Mouse (Mus musculus) Muller cell, postnatal 12 days (primary cell): ENCODE measurements at regions not wholly inside any gene's neighbourhood (a gene's known extent, or its start where the extent isn't known, plus 50 kb on each side); places are given as distances from the start of the nearest gene placed in this dataset.
"Not testable (repeated sequence)": the region's sequence is repeated elsewhere in the genome, so short reads cannot be mapped to it uniquely, and the experiment has no call there.

Experiments
- DNase-seq: peaks from one replicate; pipeline ENCODE4 v3.0.0-alpha.2; 2015; ENCODE audit errors: inconsistent ontology term

DNA sequence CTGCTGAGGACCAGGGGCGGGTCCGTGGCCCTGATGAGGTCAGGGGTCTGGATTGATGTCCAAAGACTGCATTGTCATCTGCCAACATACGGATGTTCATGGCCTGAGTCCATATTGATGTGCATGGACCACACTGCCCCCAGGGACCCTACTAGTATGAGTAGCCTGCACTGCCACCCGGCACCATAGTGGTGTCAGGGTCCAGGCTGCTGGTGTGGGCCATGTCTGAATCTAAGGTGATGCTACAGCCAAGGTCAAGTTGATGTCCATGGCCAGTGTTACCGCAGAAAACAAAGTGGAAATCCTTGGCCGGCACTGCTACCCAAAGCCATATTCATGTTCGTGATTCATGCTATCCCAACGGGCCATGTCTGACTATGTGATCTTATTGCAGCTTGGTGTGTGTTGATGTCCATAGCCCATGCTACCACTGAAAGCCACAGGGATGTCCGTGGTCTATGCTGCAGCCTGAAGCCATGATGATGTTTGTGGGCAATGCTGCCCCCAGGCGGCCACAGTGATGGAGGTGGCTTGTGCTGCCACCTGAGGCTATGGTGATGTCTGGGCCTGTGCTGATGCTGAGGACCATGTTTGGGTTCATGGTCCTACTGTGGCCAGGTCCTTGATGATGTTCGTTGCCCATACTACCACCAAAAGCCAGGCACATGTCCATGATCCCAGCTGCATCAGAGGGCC is 130.5 kb downstream of the Iqub start:
- no peak for DNase-seq

DNA sequence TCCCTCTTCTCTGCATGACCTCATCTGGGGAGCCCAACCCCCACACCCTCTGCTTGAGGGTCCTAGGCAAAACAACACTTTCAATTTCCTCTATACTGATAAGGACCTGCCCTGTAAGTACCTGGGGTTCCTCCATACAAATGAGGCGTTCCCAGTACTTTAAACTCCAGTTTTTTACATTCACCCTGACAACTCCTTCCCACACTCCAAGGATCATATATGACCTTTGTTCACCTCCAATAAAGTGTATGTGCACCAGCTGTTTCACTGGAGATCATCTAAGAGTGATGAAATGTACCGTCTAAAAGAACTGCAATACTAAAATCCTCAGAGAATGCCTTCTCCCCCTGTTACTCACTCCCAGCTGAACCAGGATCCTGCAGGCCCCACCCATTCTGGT is 135.0 kb downstream of the Iqub start:
- DNase-seq: no peak

DNA sequence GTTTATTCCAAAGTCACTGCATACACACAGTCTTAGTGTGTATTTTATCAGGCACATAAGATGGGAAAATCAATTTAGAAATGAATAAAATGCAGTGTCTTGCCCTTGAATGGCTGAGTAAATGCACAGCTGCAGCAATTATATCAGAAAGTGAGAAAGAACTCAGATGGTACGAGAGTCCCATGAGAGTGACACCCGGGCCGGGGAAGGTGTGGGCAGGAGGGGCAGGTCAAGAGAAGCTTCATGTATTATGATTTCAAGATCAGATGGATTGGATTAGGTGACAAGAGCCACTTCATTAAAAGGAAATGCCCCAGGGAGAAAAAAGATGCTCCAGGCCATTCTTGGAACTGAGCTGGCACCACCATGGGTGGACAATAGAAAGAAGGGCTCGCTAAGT is 138.1 kb downstream of the Iqub start:
- DNase-seq: no peak

DNA sequence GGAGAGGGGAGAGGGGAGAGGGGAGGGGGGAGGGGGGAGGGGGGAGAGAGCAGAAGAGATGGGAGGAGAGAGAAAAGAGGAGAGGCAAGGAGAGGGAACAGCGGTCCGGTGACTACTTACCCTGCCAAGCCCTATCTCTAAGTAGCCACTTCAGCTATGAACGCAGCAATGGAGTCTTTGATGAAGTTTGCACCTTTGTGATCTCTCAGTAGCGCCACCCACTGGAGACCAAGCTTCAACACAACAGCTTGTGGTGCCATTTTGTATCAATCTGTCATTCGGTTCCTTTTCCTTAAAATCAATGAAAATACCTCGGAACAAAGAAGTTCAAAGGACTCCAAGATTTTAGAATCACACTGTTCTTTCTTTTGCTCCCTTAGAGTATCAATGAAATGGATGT is 141.7 kb downstream of the Iqub start:
- DNase-seq: no peak

DNA sequence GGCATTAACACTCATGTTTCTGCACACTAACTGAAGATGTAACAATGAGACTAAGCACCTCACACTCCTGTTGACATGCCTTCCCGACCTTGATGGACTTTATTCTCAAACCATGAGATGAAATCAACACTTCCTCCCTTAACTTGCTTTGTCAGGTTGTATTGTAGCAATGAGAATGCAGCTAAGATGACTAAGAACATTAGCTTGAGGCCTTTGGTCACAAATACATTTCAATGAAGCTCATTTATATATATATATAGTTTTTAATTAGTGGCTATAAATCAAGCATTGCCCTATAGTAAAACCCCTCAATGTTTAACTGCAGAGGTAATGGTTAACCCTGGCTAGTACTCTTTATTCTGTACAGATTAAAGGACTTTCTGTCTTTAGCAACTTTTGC is 143.2 kb downstream of the Iqub start:
- no peak for DNase-seq

DNA sequence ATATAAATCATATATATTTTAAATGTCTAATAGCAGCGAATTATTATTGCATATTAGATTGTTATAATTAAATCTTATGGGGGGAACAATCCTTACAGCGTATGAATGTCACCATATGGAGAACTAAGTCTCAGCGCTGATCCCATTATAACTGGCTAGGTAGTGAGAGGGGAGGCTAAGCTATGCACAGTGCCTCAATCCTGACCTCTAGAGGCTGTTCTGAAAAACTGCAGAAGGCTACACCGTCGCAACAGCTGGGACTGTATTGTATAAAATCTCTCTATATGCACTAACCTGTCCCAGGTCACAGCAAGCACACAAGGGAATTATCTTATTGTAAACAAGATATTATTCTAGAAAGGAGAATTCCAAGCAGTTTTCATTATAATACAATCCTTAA is 164.0 kb downstream of the Iqub start:
- peak; percentile 37 for DNase-seq

DNA sequence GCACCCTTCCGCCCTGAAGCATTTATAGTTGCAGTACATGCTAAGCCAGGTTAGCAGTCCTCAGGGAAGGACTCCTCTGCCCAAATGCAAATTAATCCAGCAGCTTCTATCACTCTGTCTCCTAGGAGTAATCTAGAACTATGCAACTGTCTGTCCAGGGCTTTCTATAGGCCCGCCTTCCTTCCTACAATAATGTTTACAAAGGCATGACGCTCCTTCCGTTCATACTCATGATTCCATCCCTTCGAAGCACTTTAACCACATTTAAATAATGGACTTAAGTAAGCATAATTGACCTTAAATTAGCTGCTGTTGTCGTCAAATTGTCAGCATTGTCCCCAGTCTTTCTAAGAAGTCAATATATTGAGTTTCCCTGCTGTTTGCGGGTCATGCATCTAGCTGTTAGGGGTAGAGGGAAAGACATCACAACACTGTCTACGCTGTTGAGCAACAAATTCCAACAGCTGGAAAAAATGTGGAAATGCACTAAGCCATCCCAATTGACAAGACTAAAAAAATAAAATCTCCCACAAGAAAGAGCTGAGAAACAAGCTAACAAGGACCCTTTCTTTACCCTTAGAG is 166.3 kb downstream of the Iqub start:
- no peak for DNase-seq

DNA sequence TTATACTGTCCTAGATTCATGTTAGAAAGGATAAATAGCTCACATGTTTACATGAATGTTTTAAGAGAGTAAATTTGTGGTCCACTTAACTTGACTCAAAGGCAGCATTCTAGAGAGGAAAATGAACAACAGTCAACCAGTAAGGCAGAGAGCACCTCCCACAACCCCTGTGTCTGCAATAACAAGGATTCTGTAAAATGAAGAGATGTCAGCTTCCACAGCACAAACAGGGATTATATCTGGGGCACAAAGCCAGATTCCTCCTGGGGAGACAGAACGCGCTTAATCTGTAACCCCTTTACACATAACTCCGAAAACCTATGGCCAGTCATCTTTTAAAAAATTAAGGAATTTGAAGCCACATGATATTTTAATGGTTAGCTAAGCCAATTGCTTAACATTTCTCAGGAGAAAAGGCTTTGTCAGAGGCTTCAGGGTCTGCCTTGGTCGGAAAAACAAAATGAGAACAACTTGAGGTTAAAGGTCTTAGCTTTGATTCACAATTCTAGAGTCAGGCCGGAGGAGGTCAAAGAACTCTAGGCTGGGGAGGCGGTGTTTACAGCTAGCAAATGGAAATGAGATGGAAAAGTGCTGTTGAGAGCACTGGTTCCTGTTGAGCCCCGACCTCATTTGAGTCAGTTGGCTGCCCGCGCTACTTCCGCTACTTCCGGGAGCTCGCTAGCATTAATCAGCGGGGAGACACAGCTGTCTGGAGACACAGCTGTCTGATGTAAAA is 167.0 kb downstream of the Iqub start:
- no peak for DNase-seq

DNA sequence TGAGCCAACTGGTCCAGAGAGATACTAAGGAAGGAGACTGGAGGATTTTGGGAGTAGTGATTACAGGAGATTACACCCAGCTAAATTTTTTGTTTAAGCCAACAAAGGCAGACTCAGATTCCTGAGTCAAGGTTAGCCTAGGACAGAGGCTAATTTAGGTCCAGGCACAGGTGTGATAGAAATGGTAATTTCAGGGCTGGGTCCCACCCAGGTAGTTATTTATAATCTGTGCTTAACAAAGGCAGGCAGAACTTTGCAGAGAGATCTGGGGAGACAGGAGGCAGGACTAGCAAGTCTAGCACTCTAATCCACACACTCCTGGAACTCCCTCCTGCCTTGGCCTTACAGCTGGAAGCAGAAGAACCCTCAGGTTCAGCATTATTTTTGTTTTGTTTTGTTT is 172.4 kb downstream of the Iqub start:
- no peak for DNase-seq

DNA sequence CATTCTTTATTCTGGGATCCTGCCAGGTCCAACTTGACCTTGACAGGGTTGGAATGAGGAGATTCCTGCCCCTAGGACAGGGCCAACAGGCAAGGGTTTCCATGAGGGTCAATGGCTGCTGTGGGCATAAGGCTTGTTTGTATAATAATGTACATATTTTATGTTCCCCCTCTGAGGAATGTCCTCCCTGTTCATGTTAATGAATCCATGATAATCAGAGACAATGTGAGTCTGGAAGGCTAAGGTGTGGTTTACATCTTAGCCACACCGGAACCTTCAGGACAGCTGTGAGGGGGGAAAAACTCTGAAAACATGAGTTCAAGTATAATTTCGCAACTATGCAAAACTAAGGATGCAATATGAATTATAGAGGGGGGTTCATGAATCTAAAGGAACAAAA is 172.8 kb downstream of the Iqub start:
- peak; percentile 58 for DNase-seq

DNA sequence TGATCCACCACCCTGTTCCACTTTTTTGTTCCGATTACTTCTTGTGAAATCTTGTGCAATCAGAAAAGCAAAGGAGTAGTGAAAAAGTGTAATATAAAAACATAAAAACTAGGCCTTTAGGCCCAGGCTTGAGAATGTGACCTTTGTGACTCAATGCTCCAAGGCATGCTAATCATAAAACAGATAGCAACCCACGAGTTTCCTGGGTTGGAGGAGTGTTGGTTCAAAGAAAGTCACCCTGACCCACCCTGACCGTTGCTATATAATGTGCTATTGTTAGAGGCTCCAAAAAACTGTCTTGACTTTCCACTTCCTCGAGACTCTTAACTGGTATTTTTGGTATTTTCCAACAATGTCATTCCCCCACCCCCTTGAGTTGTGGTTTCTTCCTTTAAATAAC is 172.2 kb upstream of the Slc13a1 start:
- DNase-seq: not testable (repeated sequence)

DNA sequence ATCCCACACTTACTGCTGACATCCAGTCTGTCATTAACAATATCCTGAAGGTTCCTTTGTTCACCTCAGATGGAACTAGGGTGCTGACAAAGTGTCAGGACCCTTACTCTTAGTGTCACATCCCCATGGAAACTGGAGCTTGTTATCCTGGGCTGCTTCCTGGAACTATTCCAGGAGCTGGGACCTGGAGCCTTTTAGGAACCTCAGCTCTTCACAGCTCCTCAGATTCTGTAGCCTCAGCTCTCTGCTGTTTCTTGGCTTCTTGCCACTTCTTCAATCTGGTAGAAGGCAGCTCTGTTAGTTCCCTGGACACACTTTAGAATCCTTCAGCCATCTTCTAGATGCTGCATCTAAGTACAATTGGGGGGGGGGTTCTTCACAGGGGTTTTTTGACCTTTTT is 157.3 kb upstream of the Slc13a1 start:
- DNase-seq: no peak

DNA sequence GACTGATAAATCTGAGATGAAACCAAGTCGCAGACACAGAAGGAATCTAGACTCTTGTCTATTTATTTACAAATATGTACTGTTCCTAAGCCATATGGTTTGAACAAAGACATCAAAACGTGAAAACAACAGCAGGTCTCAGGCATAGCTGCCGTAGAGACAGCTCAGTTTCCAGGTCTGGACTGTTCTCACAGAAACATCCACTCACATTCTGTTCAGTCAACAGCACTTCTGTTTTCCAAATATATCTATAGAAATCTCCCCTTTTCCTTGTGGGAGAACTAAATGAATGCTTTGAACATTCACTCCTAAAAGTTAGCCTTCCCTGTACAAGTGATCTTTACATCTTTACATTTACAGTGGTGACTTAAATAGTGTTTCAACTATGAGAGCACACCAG is 156.8 kb upstream of the Slc13a1 start:
- DNase-seq: no peak

DNA sequence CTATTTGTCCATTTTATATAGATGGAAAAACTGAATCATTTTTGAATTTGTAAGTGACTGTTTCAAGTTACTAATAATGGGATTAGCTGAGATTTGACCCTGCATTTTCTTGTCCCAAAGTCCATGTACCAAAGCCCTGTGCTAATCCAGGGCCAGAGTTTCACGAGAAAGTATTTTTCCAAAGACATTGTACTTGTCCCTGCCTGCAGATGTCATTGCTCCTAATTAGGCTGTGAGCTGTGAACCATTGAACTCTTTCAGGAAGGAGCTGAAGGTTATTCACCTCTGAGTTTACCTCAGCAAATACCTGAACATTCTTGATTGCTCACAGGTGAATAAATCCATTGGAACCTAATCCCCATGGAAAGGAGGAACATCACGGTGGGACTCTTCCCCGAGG is 154.5 kb upstream of the Slc13a1 start:
- DNase-seq: no peak

DNA sequence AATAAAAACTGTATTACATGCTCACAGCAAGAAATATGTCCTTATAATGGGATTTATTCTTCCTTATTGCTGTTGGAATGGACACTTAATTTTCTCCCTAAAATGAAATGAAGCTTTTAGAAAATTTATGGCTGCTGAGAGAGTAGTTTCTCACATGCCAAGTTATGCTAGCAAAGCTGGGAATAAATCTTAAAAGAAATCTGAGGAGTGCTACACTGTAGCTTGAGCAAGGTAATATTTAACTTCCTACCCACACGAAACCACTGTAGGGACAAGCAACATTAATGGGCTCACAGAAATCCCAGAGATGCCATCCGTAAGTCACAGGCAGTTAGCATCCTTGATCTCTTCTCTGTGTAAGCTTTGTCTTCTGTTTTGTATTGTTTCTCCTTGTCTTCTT is 151.0 kb upstream of the Slc13a1 start:
- DNase-seq: no peak

DNA sequence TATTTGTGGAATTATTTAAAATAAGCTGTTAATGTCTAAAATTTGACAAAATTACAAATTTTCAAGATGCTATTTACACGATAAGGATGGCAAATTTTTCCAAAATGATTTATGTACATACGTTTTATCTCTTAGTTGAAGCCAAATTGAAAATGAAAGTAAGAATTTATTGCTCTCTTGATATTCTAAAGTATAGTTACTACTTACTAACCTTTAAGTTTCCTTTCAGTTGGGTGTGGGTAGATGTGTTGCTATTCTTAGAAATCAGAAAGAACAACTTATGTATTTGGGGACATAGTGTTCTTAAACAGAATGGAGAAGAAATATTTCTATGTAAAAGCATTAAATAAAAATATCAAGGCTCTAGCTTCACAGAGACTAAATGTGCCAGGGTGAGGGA is 142.8 kb upstream of the Slc13a1 start:
- no peak for DNase-seq

DNA sequence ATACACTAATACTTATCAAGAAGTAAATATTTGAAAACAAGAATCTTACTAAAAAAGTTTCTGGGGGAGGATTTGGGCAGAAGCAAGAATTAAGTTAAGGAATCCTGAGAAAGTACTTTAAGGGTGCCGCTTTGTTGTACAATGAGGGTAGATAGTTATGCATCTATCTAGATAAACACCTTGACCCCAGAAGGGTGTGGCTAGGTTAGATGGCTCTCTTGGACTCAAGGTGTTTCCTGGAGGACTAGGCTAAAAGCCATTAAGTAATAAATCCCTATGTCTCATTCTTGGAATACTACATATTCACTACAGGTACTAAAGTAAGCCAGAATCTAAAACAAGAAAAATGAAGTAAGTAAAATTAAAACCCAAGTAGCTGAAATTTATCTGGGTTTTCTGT is 141.9 kb upstream of the Slc13a1 start:
- no peak for DNase-seq

DNA sequence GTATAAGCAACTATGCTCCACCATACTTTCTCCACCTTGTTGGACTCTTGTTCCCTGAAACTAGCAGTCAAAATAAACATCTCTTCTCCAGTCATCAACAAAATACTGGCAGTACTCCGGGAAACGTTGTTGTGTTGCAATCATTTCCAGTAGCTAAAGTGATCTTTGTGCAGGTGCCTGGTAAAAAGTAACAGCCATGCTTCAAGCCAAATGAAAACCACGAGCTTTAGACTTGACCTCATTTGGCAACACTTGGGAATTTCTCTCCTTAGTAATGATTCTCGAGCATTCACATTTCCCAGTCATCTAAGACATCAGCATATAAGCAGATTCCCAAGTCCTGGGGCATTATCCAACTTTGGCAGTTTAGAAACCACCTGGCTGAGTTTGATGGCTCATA is 133.8 kb upstream of the Slc13a1 start:
- peak; percentile 7 for DNase-seq

DNA sequence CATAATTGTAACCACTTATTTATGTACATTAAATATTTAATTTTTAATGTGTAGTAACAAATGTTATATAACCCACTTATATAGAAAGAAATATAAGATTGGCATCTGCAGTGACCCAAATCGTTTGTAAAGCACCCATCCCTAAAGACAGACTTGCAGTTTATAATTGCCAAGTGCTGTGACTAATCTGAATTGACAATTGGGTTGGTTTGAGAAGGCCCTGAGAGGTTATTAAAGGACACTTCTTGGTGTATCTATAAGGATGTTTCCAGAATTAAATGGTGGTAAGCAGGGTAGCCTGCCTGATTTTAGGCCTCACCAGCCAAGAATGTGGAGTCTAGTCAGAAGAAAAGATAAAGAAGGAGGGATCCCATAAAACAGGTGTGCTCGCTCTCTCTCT is 133.3 kb upstream of the Slc13a1 start:
- no peak for DNase-seq

DNA sequence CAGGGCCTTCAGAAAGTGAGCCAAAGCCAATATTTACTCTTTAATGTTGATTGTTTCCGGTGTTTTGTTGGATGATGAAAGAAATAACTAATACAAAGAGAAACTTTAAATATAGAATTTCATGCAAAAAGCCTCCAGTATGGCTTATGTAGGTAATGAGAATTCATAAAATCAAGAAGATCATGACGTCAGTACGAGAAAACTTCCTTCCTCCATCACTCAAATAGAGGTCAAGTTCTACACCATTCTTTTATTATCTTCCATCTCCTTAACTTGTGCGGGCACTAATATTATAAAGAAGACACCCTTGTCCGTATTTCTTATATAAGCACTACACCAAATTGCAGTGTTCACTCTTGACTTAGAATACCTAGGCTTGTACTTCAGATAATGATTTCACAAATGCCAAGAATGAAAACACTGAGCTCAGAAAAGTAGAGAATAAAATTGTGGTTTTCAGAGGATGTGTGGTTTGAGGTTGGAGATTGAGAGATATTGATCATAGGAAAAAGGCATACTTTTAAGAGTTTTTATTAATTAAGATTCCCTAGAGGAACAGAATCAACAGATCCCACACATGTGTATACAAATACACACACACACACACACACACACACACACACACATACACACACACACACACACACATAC is 130.8 kb upstream of the Slc13a1 start:
- no peak for DNase-seq

DNA sequence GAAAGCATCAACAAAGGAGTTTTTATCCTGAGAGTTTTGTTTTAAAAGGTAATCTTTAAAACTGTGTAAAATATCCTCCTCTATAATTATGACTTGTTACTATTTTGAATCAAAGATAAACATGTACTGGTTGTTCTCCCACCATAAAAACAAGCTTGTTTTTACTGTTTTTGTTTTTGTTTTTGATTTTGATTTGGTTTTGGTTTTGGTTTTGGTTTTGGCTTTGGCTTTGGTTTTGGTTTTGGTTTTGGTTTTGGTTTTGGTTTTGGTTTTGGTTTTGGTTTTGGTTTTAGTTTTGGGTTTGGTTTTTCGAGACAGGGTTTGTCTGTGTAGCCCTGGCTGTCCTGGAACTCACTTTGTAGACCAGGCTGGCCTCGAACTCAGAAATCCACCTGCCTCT is 120.9 kb upstream of the Slc13a1 start:
- not testable (repeated sequence) for DNase-seq

DNA sequence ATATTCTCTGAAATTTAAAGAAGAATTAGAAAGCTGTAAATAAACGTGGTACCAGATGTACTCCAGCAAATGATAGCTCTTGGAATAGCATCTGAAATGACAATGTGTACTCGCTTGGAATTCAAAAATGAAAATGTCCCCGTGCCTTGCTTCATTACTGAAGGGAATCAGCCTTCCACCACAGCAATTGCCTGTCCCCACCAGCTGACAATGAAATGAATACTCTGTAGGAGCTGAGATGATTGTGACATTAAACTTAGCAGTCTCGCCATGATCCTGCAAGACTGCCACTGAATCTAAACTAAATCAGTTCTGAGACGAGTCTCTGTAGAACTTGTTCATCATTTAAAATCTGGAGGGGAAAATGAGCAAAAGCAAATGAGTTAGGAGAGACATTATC is 104.9 kb upstream of the Slc13a1 start:
- no peak for DNase-seq

DNA sequence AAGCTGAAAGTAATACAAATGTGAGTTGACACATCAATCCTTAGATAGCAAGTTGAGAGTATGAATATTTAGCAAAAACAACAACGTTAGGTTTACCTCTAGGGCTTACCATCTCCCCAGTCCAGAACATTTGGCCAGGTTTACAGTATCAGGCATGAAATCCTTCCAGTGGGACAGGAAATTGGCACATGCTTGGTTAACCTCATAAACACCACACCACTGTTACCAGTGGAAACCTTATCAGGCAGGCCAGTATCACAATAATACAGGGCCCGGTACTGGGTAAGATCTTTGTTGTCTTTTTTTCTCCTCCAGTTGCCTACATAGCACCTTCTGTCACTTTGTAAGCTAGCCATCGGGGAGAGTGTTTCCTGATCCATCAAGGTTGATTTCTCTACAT is 101.7 kb upstream of the Slc13a1 start:
- DNase-seq: no peak
